Mouse (Mus musculus) lung, postnatal 0 days (tissue): ENCODE measurements around the gene Tmem259.

Experiments
- CTCF ChIP-seq: IDR thresholded peaks from 2 replicates; pipeline ENCODE4 v1.5.1; 2016; ENCODE audit warnings: antibody characterized with exemption, mild to moderate bottlenecking
- EP300 ChIP-seq: IDR thresholded peaks from 2 replicates; pipeline ENCODE4 v1.6.1; 2016; ENCODE audit warnings: antibody characterized with exemption, mild to moderate bottlenecking, control low read depth

DNA sequence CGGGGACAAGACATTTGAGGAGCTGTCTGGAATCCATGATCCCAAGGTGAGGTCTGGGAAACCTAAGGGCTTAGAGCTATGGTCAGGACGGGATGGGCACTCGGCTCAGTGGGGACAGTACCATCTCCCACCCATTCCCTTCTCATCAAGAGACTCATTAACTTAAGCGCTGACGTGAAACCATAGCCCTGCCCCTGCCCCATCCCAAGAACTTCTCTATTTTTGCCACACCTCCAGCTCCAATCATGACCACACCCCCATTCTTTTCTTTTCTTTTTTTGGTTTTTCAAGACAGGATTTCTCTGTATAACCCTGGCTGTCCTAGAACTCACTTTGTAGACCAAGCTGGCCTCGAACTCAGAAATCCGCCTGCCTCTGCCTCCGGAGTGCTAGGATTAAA lies 9.5 kb downstream of the Tmem259 start:
- TF ChIP-seq CTCF, result no peak
- no peak for TF ChIP-seq EP300
